Mouse (Mus musculus): ENCODE measurements around the gene Vmn1r235. TPM values are rescaled to one million over a fixed set of nuclear protein-coding genes. Genes with fewer than 3 reads are reported as not detected.
A peak's percentile ranks its signal among the peaks of the same experiment; 100 is the strongest.
"Not testable (repeated sequence)": the region's sequence is repeated elsewhere in the genome, so short reads cannot be mapped to it uniquely, and the experiment has no call there.

The Vmn1r235 gene
- total RNA-seq (2021): not detected
- long read RNA-seq, experiment 1: 0 reads
- long read RNA-seq, experiment 2: 0 reads

GRCm38 (mm10) chr17:21256111-21256510 is at the start of gene Vmn1r235:
TSS of gene Vmn1r235 (plus strand) at chr17:21256411.
- no peak for DNase-seq

GRCm38 (mm10) chr17:21211081-21211480 is 45.1 kb upstream of the Vmn1r235 start:
- DNase-seq: not testable (repeated sequence)

- no peak for DNase-seq
Observed at GRCm38 (mm10) chr17:21225787-21226186, 30.4 kb upstream of the Vmn1r235 start, which contains the start of gene Vmn1r234. TSS of gene Vmn1r234 (plus strand) at chr17:21226087.

DNA sequence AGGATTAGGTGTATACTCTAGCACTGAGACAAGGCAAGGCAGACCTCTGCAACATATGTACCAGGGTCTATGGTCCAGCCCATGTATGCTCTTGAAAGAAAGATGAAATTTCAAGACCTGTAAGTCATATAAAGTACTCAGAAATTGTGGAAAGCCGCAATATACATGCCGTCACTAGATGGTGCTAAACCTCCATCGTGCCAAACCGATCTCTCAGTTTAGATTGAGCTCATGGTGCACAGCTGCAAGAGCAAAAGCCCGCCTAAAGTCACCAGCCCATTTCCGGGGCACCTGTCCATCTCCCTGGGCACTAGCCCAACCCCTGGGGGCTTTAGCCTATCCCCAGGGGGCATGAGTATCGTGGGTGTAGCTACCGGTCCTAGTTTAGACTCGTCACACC is 24.6 kb upstream of the Vmn1r235 start:
- DNase-seq: peak; percentile 44

DNA sequence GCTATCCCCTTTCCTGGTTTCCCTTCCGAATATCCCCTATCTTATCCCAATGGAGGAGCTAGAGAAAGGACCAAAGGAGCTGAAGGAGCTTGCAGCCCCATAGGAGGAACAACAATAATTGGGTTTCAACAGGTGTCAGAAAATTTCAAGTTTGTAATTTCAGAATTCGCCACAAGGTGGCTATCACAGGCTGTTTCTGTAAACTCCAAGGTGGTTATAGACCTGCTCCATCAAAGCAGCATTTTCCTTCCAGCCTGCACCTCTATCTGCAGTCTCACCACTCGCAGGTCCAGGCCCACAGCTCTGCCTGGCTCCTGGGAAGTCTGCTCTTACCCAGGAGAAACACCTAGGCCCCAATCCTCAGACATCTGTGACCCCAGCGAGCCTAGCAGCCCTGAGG is 15.9 kb downstream of the Vmn1r235 start:
- DNase-seq: no peak

- DNase-seq: no peak
Observed at GRCm38 (mm10) chr17:21282642-21283041, 26.4 kb downstream of the Vmn1r235 start, which contains the start of gene Vmn1r236. TSS of gene Vmn1r236 (plus strand) at chr17:21282942.

DNA sequence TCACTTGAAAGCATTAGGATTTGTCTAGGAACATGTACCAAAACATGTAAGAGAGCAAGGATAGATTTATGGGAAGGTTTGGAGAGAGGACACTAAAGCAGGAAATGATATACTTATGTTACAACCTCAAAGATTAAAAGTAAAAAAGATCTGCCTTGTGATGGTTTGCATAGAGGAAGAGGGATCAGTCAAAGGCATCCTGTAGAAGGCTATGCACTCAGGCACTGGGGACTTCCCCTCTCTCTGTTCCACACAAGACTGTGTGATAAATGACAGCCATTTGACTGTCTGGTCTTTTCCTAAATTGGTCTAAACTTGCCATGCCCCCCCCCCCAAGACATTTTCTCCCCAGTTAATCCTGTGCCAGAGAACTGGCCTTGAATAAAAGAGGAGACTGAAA is 28.2 kb downstream of the Vmn1r235 start:
- no peak for DNase-seq

GRCm38 (mm10) chr17:21289695-21290094 is 33.5 kb downstream of the Vmn1r235 start:
- no peak for DNase-seq

DNA sequence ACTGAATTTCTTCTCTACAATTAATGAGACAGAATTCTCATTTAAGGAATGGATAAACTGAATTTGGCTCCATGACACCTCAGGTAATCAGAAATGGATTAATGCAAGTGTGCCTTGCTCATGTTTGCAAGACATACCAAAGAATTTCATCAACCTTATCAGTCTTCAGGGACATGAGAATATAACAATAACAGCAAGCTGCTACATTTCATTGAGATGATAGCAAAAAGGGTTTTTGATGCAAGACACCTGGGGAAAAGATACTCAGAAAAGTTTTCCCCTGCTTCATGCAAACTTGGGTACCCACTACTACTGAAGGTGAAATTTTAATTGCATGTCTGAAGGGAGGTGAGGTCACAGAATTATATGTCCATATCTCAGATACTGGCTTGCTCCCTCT is 55.4 kb downstream of the Vmn1r235 start, which contains the start of gene Vmn1r237:
Gene Vmn1r237, plus strand, starts transcription at position 301 of the 400 bp plus-strand sequence.
- no peak for DNase-seq

Small RNAs within 50 kb of the gene (microRNA-seq; reads per million reads assigned to microRNA genes)
- 0 reads per million in 2 experiments for gene Gm26384

Other genes starting within 250 kb of the Vmn1r235 start
- gene Zfp160, start 247.5 kb upstream of the Vmn1r235 start, total RNA-seq (2021): 10 to 100 TPM in 1 of 2 experiments, 1 to 10 TPM in 1; 8.2 to 12.7 TPM
- gene Vmn1r234, start 30.3 kb upstream of the Vmn1r235 start, total RNA-seq (2021): not detected
- not detected for gene Vmn1r236, start 26.5 kb downstream of the Vmn1r235 start, total RNA-seq (2021)
- not detected for gene Vmn1r237, start 55.5 kb downstream of the Vmn1r235 start, total RNA-seq (2021)
- 1 to 10 TPM in 1 of 2 experiments, under 1 TPM in 1; 0.63 to 1.1 TPM for gene Zfp677, start 127.3 kb downstream of the Vmn1r235 start, total RNA-seq (2021)
- under 1 TPM; 0.66 to 0.79 TPM for gene Zfp54, start 166.8 kb downstream of the Vmn1r235 start, total RNA-seq (2021)
- gene Zfp51, start 194.0 kb downstream of the Vmn1r235 start, total RNA-seq (2021): 1 to 10 TPM; 4.0 to 4.5 TPM
- gene Zfp53, start 232.6 kb downstream of the Vmn1r235 start, total RNA-seq (2021): 1 to 10 TPM; 2.1 to 2.6 TPM

Data from gastrocnemius, postnatal 10 days (tissue).